Mouse (Mus musculus) gastrocnemius, adult 2 months (tissue): ENCODE measurements around the gene Rgs8. TPM values are rescaled to one million over a fixed set of nuclear protein-coding genes. Genes with fewer than 3 reads are reported as not detected.

Experiments used
- DNase-seq: peaks from one replicate; pipeline ENCODE4 v3.0.0; 2022
- H3K27ac ChIP-seq: fragments of 200-600 bp; 2 replicates; pipeline ENCODE4 v1.8.1; 2022; ENCODE audit warnings: mild to moderate bottlenecking
- H3K4me3 ChIP-seq: fragments of 200-600 bp; 2 replicates; pipeline ENCODE4 v1.8.1; 2022; ENCODE audit warnings: mild to moderate bottlenecking, moderate library complexity
- CTCF ChIP-seq: fragments of 200-600 bp; IDR thresholded peaks from 2 replicates; pipeline ENCODE4 v1.8.1; 2022; ENCODE audit warnings: antibody characterized with exemption, mild to moderate bottlenecking, moderate library complexity
- intact Hi-C: fragments of 180-260 bp; cut with DNase I; formaldehyde crosslinking; loops from one replicate; pipeline ENCODE4 v1.15.1; 2025
- total RNA-seq, 2 experiments: library from RNA; stranded (reverse); gene quantifications; 2 replicates each; pipeline ENCODE4 v1.2.3; 2021

Gene Rgs8
- total RNA-seq, 2 experiments from 2014 or later, result not detected

- TF ChIP-seq CTCF, result no peak
- no peak overlapping the region for H3K4me3 ChIP-seq
- intact Hi-C loops, result no loop called here
- no peak for DNase-seq
- H3K27ac ChIP-seq, result no peak overlapping the region
Observed at GRCm38 (mm10) chr1:153723426-153723825, 70.6 kb downstream of the Rgs8 start.

GRCm38 (mm10) chr1:153726636-153727035 lies 73.8 kb downstream of the Rgs8 start:
- H3K27ac ChIP-seq, result no peak overlapping the region
- no peak for TF ChIP-seq CTCF
- no peak overlapping the region for H3K4me3 ChIP-seq
- intact Hi-C loops, result no loop called here
- no peak for DNase-seq

DNA sequence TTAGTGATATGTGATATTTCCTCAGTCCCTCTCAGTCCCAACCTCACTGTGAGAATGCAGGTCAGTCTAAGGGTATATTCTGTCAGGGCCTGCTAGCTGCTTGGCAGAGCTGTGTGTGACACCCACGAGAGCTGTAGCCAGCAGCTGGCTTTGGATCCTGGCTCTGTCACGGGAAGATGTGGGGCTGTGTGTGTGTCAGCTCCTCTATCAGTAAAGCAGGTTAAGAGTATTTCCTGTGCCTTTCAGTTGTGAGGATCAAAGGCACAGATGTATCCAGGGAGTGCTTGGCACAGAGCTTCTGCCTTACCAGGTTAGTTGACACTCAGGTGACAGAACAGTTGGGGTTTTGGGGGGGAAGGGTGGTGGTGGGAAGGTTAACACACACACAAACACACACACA lies 77.0 kb downstream of the Rgs8 start:
- DNase-seq, result no peak
- no peak for TF ChIP-seq CTCF
- intact Hi-C loops, result no loop called here
- no peak overlapping the region for H3K27ac ChIP-seq
- no peak overlapping the region for H3K4me3 ChIP-seq

- DNase-seq, result peak; percentile 63
- intact Hi-C loops, result no loop called here
- no peak overlapping the region for H3K4me3 ChIP-seq
- no peak for TF ChIP-seq CTCF
- peak overlapping the region; percentile 43; the same call in 1 of the 2 replicates for H3K27ac ChIP-seq
Observed at GRCm38 (mm10) chr1:153730671-153731070, 77.8 kb downstream of the Rgs8 start.

DNA sequence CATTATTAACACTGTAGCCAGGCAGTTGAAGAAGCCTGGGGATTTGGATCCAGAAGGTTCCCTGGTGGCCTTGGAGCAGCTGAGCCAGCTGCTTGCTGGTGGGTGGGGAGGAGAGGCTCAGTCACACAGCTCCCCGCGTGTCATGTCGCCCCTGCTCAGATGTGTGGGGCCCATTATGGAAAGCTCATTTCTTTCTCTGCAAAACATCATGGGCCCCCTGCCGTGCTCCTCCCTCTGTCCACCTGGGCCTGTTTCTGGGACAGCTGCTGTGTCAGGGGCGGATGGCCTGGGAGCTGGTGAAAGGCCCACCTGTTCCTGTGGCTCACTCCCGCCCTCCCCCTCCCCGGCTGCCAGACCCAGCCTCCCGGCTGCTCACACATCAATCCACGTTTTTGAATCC lies 80.4 kb downstream of the Rgs8 start:
- no peak for TF ChIP-seq CTCF
- Histone ChIP-seq H3K4me3 (no peak overlapping the region), H3K27ac (no peak overlapping the region)
- intact Hi-C loops, result no loop called here
- no peak for DNase-seq

GRCm38 (mm10) chr1:153734866-153735265 lies 82.0 kb downstream of the Rgs8 start:
- intact Hi-C loops, result no loop called here
- no peak overlapping the region for H3K4me3 ChIP-seq
- no peak overlapping the region for H3K27ac ChIP-seq
- no peak for DNase-seq
- TF ChIP-seq CTCF, result no peak

DNA sequence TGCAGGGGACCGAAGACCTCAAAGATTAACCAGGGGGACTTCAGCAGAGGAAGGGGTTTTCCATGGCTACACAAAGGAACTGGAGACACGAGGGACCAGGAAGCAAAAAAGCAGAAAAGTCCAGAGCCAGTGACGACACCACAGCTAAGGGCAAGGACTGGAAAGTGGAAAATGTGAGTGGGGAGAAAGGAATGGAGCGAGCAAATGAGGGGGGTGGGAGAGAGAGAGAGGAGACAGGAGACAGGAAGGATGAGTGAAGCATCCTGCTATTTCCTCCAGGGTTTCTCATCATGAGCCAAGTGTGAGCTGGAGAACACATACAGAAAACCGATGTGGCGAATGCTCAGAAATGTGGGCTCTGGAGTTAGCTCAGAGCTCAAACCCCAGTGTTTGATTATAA lies 83.3 kb downstream of the Rgs8 start:
- no peak for DNase-seq
- no peak for TF ChIP-seq CTCF
- H3K4me3 ChIP-seq, result no peak overlapping the region
- H3K27ac ChIP-seq, result no peak overlapping the region
- intact Hi-C loops, result no loop called here

DNA sequence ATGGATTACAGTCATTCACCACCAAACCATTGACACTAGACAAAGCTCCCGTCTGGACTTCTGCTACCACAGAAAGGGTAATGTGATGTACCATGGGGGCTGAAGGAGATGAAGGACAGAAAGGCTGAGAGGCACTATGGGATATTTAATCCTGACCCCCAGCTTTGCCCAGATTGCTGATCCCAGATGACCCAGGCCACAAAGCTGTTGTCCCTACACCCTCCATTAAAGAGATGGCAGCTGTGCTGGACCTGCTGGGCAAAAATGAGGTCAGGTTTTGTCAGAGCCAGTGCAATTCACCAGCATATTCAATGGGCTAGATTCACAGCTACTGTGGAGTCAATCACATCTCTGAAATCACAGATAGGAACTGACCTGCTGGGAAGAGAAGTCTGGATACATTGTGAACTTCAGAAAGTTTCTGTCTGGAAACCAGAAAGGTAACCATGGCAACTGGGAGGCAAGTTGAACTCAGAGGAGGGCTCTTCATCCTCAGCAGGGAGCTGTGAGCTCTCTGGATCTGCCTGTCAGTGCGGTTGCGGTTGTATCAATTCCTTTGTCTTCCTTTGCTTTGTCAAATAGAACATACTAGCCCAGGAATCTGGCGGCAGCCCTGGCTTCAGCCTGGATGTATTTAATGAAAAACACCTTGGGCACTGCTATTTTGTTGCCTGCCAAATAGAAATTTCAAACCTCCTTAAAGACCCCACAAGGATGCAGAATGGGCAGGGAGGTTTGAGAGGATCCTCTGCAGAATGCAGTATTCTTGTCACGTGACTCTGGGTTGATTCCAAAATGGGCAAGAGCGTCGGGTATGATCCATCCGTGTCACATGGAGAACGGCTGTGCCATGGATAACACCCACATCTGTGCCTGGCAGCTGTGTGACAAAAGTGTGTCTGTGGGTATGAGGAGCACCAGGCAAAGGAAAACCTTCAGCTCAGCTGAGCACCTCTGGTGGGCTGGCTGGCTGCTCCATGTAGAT lies 84.6 kb downstream of the Rgs8 start:
- intact Hi-C loops, result no loop called here
- TF ChIP-seq CTCF, result no peak
- DNase-seq, result no peak
- no peak overlapping the region for H3K27ac ChIP-seq
- H3K4me3 ChIP-seq, result no peak overlapping the region

- Histone ChIP-seq H3K4me3 (peak overlapping the region; percentile 75), H3K27ac (no peak overlapping the region)
- DNase-seq, result no peak
- intact Hi-C loops, result loop anchor here (5.0 kb wide), 1 partner anchor 62 kb away; no protein-coding TSS in a partner anchor
- no peak for TF ChIP-seq CTCF
Observed at GRCm38 (mm10) chr1:153739437-153740015, 86.7 kb downstream of the Rgs8 start.

GRCm38 (mm10) chr1:153740145-153740544 lies 87.3 kb downstream of the Rgs8 start, which contains the start of gene Rgs16:
Gene Rgs16, plus strand, starts transcription at chr1:153740349.
- intact Hi-C loops, result loop anchor here (5.0 kb wide), 1 partner anchor 63 kb away; no protein-coding TSS in a partner anchor
- TF ChIP-seq CTCF, result no peak
- peak within 1 kb of the TSS; percentile 59 for H3K27ac ChIP-seq
- H3K4me3 ChIP-seq, result peak within 1 kb of the TSS; percentile 75
- DNase-seq, result peak; percentile 90

DNA sequence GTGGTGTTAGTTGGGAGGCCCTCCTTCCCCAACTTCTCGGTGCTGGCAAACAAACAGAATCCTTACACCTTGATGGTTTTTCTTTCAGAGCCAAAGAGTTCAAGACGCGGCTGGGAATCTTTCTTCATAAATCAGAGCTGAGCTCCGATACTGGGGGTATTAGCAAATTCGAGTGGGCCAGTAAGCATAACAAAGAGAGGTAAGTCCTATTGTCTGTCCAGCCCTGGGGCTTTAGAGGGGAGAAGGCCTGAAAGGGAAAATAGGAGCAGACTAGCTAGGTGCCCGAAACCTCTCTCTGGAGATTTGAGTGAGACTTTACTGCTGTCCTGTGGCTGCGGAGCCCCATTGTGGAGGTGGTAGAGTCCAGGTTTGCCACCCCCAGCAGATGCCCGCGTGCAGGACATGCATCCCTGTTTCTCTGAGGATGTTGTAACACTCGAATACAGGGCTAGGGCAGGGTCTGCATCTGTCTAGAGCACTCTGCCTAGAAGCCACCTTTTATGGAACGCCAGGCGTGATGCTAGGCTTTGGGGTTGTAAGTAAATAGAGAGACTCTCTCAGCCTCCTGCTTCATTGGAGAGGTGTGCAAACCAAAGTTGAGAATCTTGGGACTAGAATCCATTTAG lies 88.1 kb downstream of the Rgs8 start:
- no peak for DNase-seq
- intact Hi-C loops, result loop anchor here (5.0 kb wide), 1 partner anchor 64 kb away; no protein-coding TSS in a partner anchor
- Histone ChIP-seq H3K27ac (peak overlapping the region; percentile 59), H3K4me3 (peak overlapping the region; percentile 75)
- no peak for TF ChIP-seq CTCF

GRCm38 (mm10) chr1:153741551-153742316 lies 88.9 kb downstream of the Rgs8 start:
- Histone ChIP-seq H3K27ac (peak overlapping the region; percentile 1; the same call in 1 of the 2 replicates), H3K4me3 (peak overlapping the region; percentile 75)
- no peak for DNase-seq
- intact Hi-C loops, result loop anchor here (1.0 to 5.0 kb wide), 2 partner anchors 64 to 182 kb away; no protein-coding TSS in a partner anchor
- no peak for TF ChIP-seq CTCF
